Mouse (Mus musculus) midbrain, postnatal 0 days (tissue): ENCODE results near the gene Ube2d3. TPM values are rescaled to one million over a fixed set of nuclear protein-coding genes. Genes with fewer than 3 reads are reported as not detected.

ENCODE experiments used
- ATAC-seq: fragments of 200-750 bp; cut with Nextera tagmentation; 2 replicates; pipeline ENCODE4 v1.8.0; 2017; ENCODE audit warnings: moderate number of reproducible peaks, mild to moderate bottlenecking, moderate TSS enrichment, moderate library complexity; ENCODE audit not compliant: low FRiP score
- DNase-seq: peaks from one replicate; pipeline ENCODE4 v3.0.0-alpha.2; 2015; ENCODE audit warnings: low spot score
- H3K27ac ChIP-seq: fragments of 300-500 bp; sonication (generic); 2 replicates; pipeline ENCODE4 v1.5.1; 2014; ENCODE audit warnings: low read depth, mild to moderate bottlenecking, low read length, mixed read lengths
- H3K27me3 ChIP-seq: fragments of 300-500 bp; sonication (generic); 2 replicates; pipeline ENCODE4 v1.6.1; 2014; ENCODE audit warnings: low read length, control low read depth, mixed read lengths; ENCODE audit not compliant: insufficient read depth
- H3K36me3 ChIP-seq: fragments of 300-500 bp; sonication (generic); 2 replicates; pipeline ENCODE4 v1.6.1; 2014; ENCODE audit warnings: low read length, control low read depth, mixed read lengths; ENCODE audit not compliant: insufficient read depth
- H3K4me1 ChIP-seq: fragments of 300-500 bp; sonication (generic); 2 replicates; pipeline ENCODE4 v1.6.1; 2014; ENCODE audit warnings: mild to moderate bottlenecking, control low read depth, antibody characterized with exemption, low read length, mixed read lengths; ENCODE audit not compliant: insufficient read depth
- H3K4me2 ChIP-seq: fragments of 300-500 bp; sonication (generic); 2 replicates; pipeline ENCODE4 v1.6.1; 2014; ENCODE audit warnings: low read depth, mild to moderate bottlenecking, low read length, mixed read lengths; ENCODE audit not compliant: poor library complexity, severe bottlenecking
- H3K4me3 ChIP-seq: fragments of 300-500 bp; sonication (generic); 2 replicates; pipeline ENCODE4 v1.5.1; 2014; ENCODE audit warnings: low read depth, mild to moderate bottlenecking, low read length, moderate library complexity
- H3K9ac ChIP-seq: fragments of 300-500 bp; sonication (generic); replicated peaks from 2 replicates; pipeline ENCODE4 v1.6.1; 2014; ENCODE audit warnings: mild to moderate bottlenecking, low read length, moderate library complexity, mixed read lengths; ENCODE audit not compliant: poor library complexity, severe bottlenecking
- H3K9me3 ChIP-seq: fragments of 300-500 bp; sonication (generic); 2 replicates; pipeline ENCODE4 v1.6.1; 2016; ENCODE audit warnings: low read length, control low read depth
- CTCF ChIP-seq: IDR thresholded peaks from 2 replicates; pipeline ENCODE4 v1.5.1; 2016; ENCODE audit warnings: antibody characterized with exemption, mild to moderate bottlenecking
- WGBS: fragments of 180-500 bp; shearing (Covaris S2); extraction: QIAGEN DNeasy Blood & Tissue Kit; methylation state at CpG from one replicate; pipeline ENCODE4 v1.1.7; 2014; 5-methylcytosine and 5-hydroxymethylcytosine counted together
- polyA plus RNA-seq: library from polyadenylated mRNA; unstranded; fragments of >200 nt; fragmentation: Nextera tagmentation; extraction: Ambion mirVana; gene quantifications from 2 replicates; pipeline ENCODE4 v1.2.1, GENCODE M21; 2015
- total RNA-seq: library from RNA; depleted of rRNA; stranded (reverse); fragments of >200 nt; gene quantifications from 2 replicates; pipeline ENCODE4 v1.2.3, GENCODE M21; 2014

The Ube2d3 gene
- total and polyA plus RNA-seq, 2 experiments from 2014 or later = 319 to 750 TPM

GRCm38 (mm10) chr3:135403211-135403610 is 34.7 kb upstream of the Ube2d3 start:
- Histone ChIP-seq H3K9me3 (no peaks in the 10 kb centered on the region), H3K9ac (no peak overlapping the region), H3K36me3 (peaks cover 7% of the 10 kb centered on the region; the same call in 1 of the 2 replicates), H3K27me3 (no peaks in the 10 kb centered on the region), H3K4me1 (no peaks in the 10 kb centered on the region), H3K4me2 (no peak overlapping the region), H3K27ac (no peak overlapping the region), H3K4me3 (no peak overlapping the region)
- DNase-seq (no peak), ATAC-seq (no peak)
- WGBS = 83% methylated on average over 9 of the region's 9 CpGs
- TF ChIP-seq CTCF = no peak

- ATAC-seq (no peak), DNase-seq (no peak)
- Histone ChIP-seq H3K36me3 (peaks cover 7% of the 10 kb centered on the region; the same call in 1 of the 2 replicates), H3K4me3 (no peak overlapping the region), H3K4me2 (no peak overlapping the region), H3K9ac (no peak overlapping the region), H3K4me1 (no peaks in the 10 kb centered on the region), H3K27me3 (no peaks in the 10 kb centered on the region), H3K27ac (no peak overlapping the region), H3K9me3 (no peaks in the 10 kb centered on the region)
- TF ChIP-seq CTCF = peak; percentile 48
- 77% methylated on average over 5 of the region's 5 CpGs for WGBS
These were observed 34.1 kb upstream of the Ube2d3 start for GRCm38 (mm10) chr3:135403856-135404255.

DNA sequence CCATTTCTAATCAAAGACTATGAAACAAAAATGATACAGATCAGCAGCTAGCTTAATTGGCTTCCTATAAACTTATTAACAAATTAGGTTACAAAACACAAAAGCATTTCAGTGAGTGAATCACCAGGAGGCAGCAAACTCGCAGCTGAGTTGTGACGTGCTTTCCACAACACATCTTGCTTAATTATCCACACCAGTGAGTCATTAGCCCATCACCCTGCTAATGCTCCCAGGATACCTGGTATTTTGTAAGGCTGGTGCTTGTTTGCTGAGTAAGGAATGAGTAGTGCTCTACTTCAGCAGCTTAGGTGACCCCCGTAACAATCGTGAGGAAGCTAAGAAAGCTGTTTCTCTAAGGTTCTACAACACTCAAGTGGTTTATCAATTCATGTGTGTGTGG is 33.4 kb upstream of the Ube2d3 start:
- WGBS = 72% methylated on average over 4 of the region's 4 CpGs
- TF ChIP-seq CTCF = no peak
- H3K4me2 ChIP-seq = no peak overlapping the region

DNA sequence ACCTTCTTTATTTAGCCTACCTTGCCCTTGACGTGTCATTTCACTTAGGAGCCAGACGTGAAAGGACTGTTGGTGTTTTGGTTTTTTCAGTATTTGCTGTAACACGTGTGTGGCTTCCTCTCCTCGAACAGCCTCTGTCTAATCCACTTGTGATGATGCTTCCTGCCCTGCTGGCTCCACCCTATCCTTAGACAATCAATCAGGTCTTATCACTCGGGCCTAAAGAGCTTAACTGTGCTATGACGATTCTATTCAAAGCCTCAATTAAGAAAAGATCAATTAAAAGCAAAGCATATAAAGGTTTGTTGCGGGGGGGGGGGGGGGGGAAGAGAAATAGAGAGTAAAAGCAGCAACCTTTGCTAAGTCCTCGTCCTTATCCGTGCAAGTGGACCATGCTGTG is 30.6 kb upstream of the Ube2d3 start:
- Histone ChIP-seq H3K4me2 (no peak overlapping the region), H3K4me1 (no peaks in the 10 kb centered on the region), H3K27ac (no peak overlapping the region), H3K36me3 (peaks cover 9% of the 10 kb centered on the region; the same call in 1 of the 2 replicates), H3K9ac (no peak overlapping the region), H3K27me3 (no peaks in the 10 kb centered on the region), H3K4me3 (no peak overlapping the region), H3K9me3 (no peaks in the 10 kb centered on the region)
- 83% methylated on average over 9 of the region's 9 CpGs for WGBS
- DNase-seq = no peak
- no peak for ATAC-seq
- no peak for TF ChIP-seq CTCF

More for the DNA sequence above, 33.4 kb upstream of the Ube2d3 start:
- Histone ChIP-seq H3K36me3 (peaks cover 9% of the 10 kb centered on the region; the same call in 1 of the 2 replicates), H3K9ac (no peak overlapping the region), H3K9me3 (no peaks in the 10 kb centered on the region), H3K27me3 (no peaks in the 10 kb centered on the region), H3K27ac (no peak overlapping the region), H3K4me3 (no peak overlapping the region), H3K4me1 (no peaks in the 10 kb centered on the region)
- ATAC-seq = no peak
- DNase-seq = peak; percentile 11

GRCm38 (mm10) chr3:135409219-135409618 is 28.7 kb upstream of the Ube2d3 start:
- Histone ChIP-seq H3K9me3 (no peaks in the 10 kb centered on the region), H3K36me3 (peaks cover 9% of the 10 kb centered on the region; the same call in 1 of the 2 replicates), H3K4me3 (no peak overlapping the region), H3K27ac (no peak overlapping the region), H3K9ac (no peak overlapping the region), H3K4me2 (no peak overlapping the region), H3K4me1 (no peaks in the 10 kb centered on the region), H3K27me3 (no peaks in the 10 kb centered on the region)
- whole genome bisulfite sequencing = 98% methylated on average over 5 of the region's 5 CpGs
- TF ChIP-seq CTCF = peak; percentile 38
- DNase-seq (no peak), ATAC-seq (no peak)

DNA sequence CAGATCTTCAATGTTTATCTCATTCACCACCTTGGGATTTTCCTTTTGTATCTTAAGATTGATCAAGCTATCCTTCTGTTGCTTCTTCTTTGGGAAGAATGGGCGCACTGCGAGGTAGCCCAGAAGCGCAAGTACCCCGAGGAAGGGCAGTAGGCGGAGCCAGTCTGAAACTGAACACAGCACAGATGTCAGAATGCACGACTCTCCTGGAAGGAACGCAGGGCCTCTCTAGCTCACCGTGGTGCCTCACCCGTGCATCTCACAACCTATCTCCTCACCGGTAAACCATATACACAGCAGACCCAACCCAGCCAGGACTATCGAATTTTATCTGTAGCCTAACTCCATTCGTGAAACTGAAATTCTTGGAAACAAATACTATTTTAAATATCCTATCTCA is 26.9 kb upstream of the Ube2d3 start:
- H3K4me2 ChIP-seq = no peak overlapping the region
- ATAC-seq (no peak), DNase-seq (no peak)
- H3K4me3 ChIP-seq = no peak overlapping the region
- no peak overlapping the region for H3K9ac ChIP-seq
- no peaks in the 10 kb centered on the region for H3K4me1 ChIP-seq
- H3K27ac ChIP-seq = no peak overlapping the region
- no peaks in the 10 kb centered on the region for H3K27me3 ChIP-seq
- WGBS = 95% methylated on average over 12 of the region's 12 CpGs
- no peaks in the 10 kb centered on the region for H3K9me3 ChIP-seq
- H3K36me3 ChIP-seq = peaks cover 9% of the 10 kb centered on the region; the same call in 1 of the 2 replicates
- TF ChIP-seq CTCF = no peak
